Mouse (Mus musculus) neural tube, embryonic 11.5 days (tissue): ENCODE data around the gene N4bp2. TPM values are rescaled to one million over a fixed set of nuclear protein-coding genes. Genes with fewer than 3 reads are reported as not detected.

Experiments used
- ATAC-seq: fragments of 200-750 bp; cut with Nextera tagmentation; 2 replicates; pipeline ENCODE4 v1.8.0; 2017; ENCODE audit warnings: moderate number of reproducible peaks, mild to moderate bottlenecking, moderate TSS enrichment, moderate library complexity; ENCODE audit not compliant: insufficient read depth, low FRiP score, low TSS enrichment
- DNase-seq: peaks from one replicate; pipeline ENCODE4 v3.0.0-alpha.2; 2015; ENCODE audit warnings: low spot score
- H3K27ac ChIP-seq: fragments of 300-500 bp; sonication (generic); 2 replicates; pipeline ENCODE4 v1.5.1; 2014; ENCODE audit warnings: low read depth, mild to moderate bottlenecking, low read length
- H3K27me3 ChIP-seq: fragments of 300-500 bp; sonication (generic); 2 replicates; pipeline ENCODE4 v1.6.1; 2014; ENCODE audit warnings: mild to moderate bottlenecking, low read length, mixed read lengths; ENCODE audit not compliant: control insufficient read depth, insufficient read depth
- H3K36me3 ChIP-seq: fragments of 300-500 bp; sonication (generic); 2 replicates; pipeline ENCODE4 v1.6.1; 2014; ENCODE audit warnings: mild to moderate bottlenecking, low read length, moderate library complexity, mixed read lengths; ENCODE audit not compliant: control insufficient read depth, insufficient read depth
- H3K4me1 ChIP-seq: fragments of 300-500 bp; sonication (generic); 2 replicates; pipeline ENCODE4 v1.6.1; 2014; ENCODE audit warnings: low read length, mixed read lengths; ENCODE audit not compliant: control insufficient read depth, insufficient read depth
- H3K4me2 ChIP-seq: fragments of 300-500 bp; sonication (generic); 2 replicates; pipeline ENCODE4 v1.6.1; 2014; ENCODE audit warnings: low read depth, mild to moderate bottlenecking, moderate library complexity
- H3K4me3 ChIP-seq: fragments of 300-500 bp; sonication (generic); 2 replicates; pipeline ENCODE4 v1.5.1; 2014; ENCODE audit warnings: low read depth, low read length
- H3K9ac ChIP-seq: fragments of 300-500 bp; sonication (generic); 2 replicates; pipeline ENCODE4 v1.6.1; 2014; ENCODE audit warnings: mild to moderate bottlenecking, low read length
- H3K9me3 ChIP-seq: fragments of 300-500 bp; sonication (generic); 2 replicates; pipeline ENCODE4 v1.6.1; 2016; ENCODE audit warnings: low read length; ENCODE audit not compliant: control insufficient read depth
- WGBS: fragments of 180-500 bp; shearing (Covaris S2); extraction: QIAGEN DNeasy Blood & Tissue Kit; methylation state at CpG from one replicate; pipeline ENCODE4 v1.1.7; 2014; 5-methylcytosine and 5-hydroxymethylcytosine counted together
- polyA plus RNA-seq: library from polyadenylated mRNA; unstranded; fragments of >200 nt; fragmentation: Nextera tagmentation; extraction: Ambion mirVana; gene quantifications from 2 replicates; pipeline ENCODE4 v1.2.1, GENCODE M21; 2014

N4bp2 gene
- polyA plus RNA-seq, 1 experiment from 2014 or later, result 34.9 TPM

DNA sequence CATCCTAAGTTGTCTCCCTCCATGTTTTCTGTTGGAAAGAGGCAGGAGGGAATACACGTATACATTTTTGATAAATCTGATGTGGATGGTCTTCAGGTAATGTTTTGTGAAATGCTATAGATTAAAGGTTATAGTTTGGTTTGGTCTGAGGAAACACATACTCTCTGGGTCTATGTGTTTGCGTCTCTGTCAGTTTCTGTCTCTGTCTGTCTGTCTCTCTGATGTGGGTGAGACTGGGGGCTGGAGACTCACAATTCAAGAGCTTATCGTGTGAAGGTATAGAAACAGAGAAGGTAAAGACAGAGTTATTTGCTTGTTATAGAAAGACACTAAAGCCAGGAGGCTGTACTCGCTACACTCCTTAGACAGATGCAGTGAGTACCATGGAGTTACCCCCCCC is 106.3 kb downstream of the N4bp2 start:
- Histone ChIP-seq H3K27me3 (no peaks in the 10 kb centered on the region), H3K36me3 (no peaks in the 10 kb centered on the region), H3K4me1 (no peaks in the 10 kb centered on the region), H3K9ac (no peak overlapping the region), H3K4me3 (no peak overlapping the region), H3K27ac (no peak overlapping the region), H3K9me3 (no peaks in the 10 kb centered on the region), H3K4me2 (no peak overlapping the region)
- no peak for ATAC-seq
- 93% methylated on average over 4 of the region's 4 CpGs for WGBS
- no peak for DNase-seq

- Histone ChIP-seq H3K4me3 (no peak overlapping the region), H3K4me1 (no peaks in the 10 kb centered on the region), H3K9me3 (no peaks in the 10 kb centered on the region), H3K27ac (no peak overlapping the region), H3K27me3 (no peaks in the 10 kb centered on the region), H3K36me3 (no peaks in the 10 kb centered on the region), H3K4me2 (no peak overlapping the region), H3K9ac (no peak overlapping the region)
- WGBS, result 89% methylated on average over 13 of the region's 13 CpGs
- ATAC-seq (no peak), DNase-seq (no peak)
These were observed 108.1 kb downstream of the N4bp2 start for GRCm38 (mm10) chr5:65871276-65871875.

GRCm38 (mm10) chr5:65873212-65873611 is 109.9 kb downstream of the N4bp2 start:
- Histone ChIP-seq H3K4me3 (no peak overlapping the region), H3K27ac (no peak overlapping the region), H3K27me3 (no peaks in the 10 kb centered on the region), H3K36me3 (no peaks in the 10 kb centered on the region), H3K4me2 (no peak overlapping the region), H3K4me1 (no peaks in the 10 kb centered on the region), H3K9ac (no peak overlapping the region), H3K9me3 (no peaks in the 10 kb centered on the region)
- WGBS, result 89% methylated on average over 4 of the region's 4 CpGs
- DNase-seq, result no peak
- no peak for ATAC-seq

DNA sequence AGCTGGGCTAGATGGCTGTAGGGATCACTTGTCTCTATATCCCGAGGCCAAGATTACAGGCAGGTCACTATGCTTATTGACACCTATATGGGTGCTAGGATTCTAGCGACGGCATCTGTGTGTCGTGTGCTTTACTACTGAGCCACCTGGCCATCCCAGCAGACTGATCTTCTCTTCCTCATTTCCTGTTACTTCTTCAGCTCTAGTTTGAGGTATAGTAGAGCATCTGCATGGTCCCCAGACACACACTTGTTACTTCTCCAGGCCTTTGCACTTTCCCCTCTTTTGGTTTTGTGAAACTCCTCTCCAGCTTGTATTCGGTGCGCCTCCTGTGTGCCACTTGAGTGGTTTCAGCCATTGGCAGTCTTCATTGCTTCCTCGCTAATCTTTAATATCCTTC is 111.9 kb downstream of the N4bp2 start:
- no peaks in the 10 kb centered on the region for H3K9me3 ChIP-seq
- H3K27ac ChIP-seq, result no peak overlapping the region
- no peak overlapping the region for H3K9ac ChIP-seq
- no peak for DNase-seq
- no peak overlapping the region for H3K4me2 ChIP-seq
- 90% methylated on average over 7 of the region's 7 CpGs for WGBS
- no peaks in the 10 kb centered on the region for H3K27me3 ChIP-seq
- no peak overlapping the region for H3K4me3 ChIP-seq
- H3K36me3 ChIP-seq, result no peaks in the 10 kb centered on the region
- ATAC-seq, result no peak
- no peaks in the 10 kb centered on the region for H3K4me1 ChIP-seq

DNA sequence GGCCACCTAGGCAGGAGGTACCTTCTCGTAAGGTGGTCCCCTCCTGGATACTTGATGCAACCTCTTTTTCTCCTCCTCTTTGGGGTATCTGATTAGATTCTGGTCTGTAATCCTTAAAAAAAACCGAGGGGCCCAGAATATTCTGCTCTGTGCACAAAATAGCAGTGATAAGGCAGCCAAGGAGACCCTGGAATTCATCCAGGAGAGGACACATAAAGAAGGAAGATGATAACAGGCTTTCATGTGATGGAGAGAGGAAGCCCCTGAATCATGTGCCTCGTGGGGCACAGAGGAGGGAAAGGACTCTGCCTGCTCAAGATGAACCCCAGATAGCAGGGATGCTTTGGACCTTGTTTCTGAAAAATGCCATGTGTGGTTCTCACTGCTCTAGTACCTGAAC is 115.0 kb downstream of the N4bp2 start:
- 75% methylated on average over 3 of the region's 3 CpGs for WGBS
- H3K4me3 ChIP-seq, result no peak overlapping the region
- H3K36me3 ChIP-seq, result no peaks in the 10 kb centered on the region
- no peaks in the 10 kb centered on the region for H3K9me3 ChIP-seq
- no peaks in the 10 kb centered on the region for H3K27me3 ChIP-seq
- ATAC-seq, result no peak
- H3K4me1 ChIP-seq, result no peaks in the 10 kb centered on the region
- DNase-seq, result no peak
- no peak overlapping the region for H3K27ac ChIP-seq
- no peak overlapping the region for H3K4me2 ChIP-seq
- no peak overlapping the region for H3K9ac ChIP-seq

Other genes with a start within 250 kb of the N4bp2 start
- 92.5 and 102 TPM in 2 replicates for gene Smim14, start 226.3 kb upstream of the N4bp2 start, polyA plus RNA-seq
- gene Ube2k, start 226.3 kb upstream of the N4bp2 start, polyA plus RNA-seq, result 138 and 142 TPM in 2 replicates
- gene Pds5a, start 65.2 kb upstream of the N4bp2 start, polyA plus RNA-seq, result 124 TPM in 2 replicates
- 0.37 and 0.73 TPM in 2 replicates for gene Rhoh, start 97.7 kb downstream of the N4bp2 start, polyA plus RNA-seq
- 0.47 and 0.57 TPM in 2 replicates for gene Chrna9, start 171.4 kb downstream of the N4bp2 start, polyA plus RNA-seq
- gene 9130230L23Rik, start 240.8 kb downstream of the N4bp2 start, polyA plus RNA-seq, result 0.38 TPM in 1 of 2 replicates, not detected in the other